Mouse (Mus musculus): Measurements from ENCODE around the gene Drap1. TPM values are rescaled to one million over a fixed set of nuclear protein-coding genes. Genes with fewer than 3 reads are reported as not detected.

The Drap1 gene
- polyA plus RNA-seq (2014; fragmentation: Nextera tagmentation; extraction: Ambion mirVana): 182 and 211 TPM in 2 replicates

GRCm38 (mm10) chr19:5424782-5425741 is at the start of gene Drap1, which contains the start of gene AI837181:
Gene Drap1 (minus strand): TSS chr19:5424979.
Gene AI837181 (plus strand): TSS chr19:5425144.
- DNase-seq (ENCODE audit: low spot score) (peak; percentile 97), ATAC-seq (ENCODE audit: low FRiP score) (peak; percentile 89)
- peaks cover 17% of the 10 kb centered on the region for H3K4me1 ChIP-seq (replicated peaks; ENCODE audit: control insufficient read depth, insufficient read depth, low read length)
- H3K4me3 ChIP-seq (ENCODE audit: low read depth, low read length): peak within 1 kb of the TSS; percentile 85
- H3K36me3 ChIP-seq (ENCODE audit: control insufficient read depth, insufficient read depth, low read length): peaks cover 5% of the 10 kb centered on the region; the same call in 1 of the 2 replicates
- no peaks in the 10 kb centered on the region for H3K27me3 ChIP-seq (ENCODE audit: control insufficient read depth, insufficient read depth, low read length)
- H3K9ac ChIP-seq (ENCODE audit: low read depth, low read length): peak within 1 kb of the TSS; percentile 87
- H3K27ac ChIP-seq (ENCODE audit: low read depth, low read length): peak within 1 kb of the TSS; percentile 86
- WGBS: under 1% methylated on average over 51 of the region's 87 CpGs
- H3K9me3 ChIP-seq (ENCODE audit: control insufficient read depth, low read length): no peaks in the 10 kb centered on the region
- peak within 1 kb of the TSS; percentile 85 for H3K4me2 ChIP-seq (replicated peaks; ENCODE audit: low read depth, low read length)

- no peaks in the 10 kb centered on the region for H3K36me3 ChIP-seq (ENCODE audit: control insufficient read depth, insufficient read depth, low read length)
- peak within 1 kb of the TSS; percentile 63 for H3K4me3 ChIP-seq (ENCODE audit: low read depth, low read length)
- H3K4me1 ChIP-seq (replicated peaks; ENCODE audit: control insufficient read depth, insufficient read depth, low read length): peaks cover 7% of the 10 kb centered on the region
- H3K9me3 ChIP-seq (ENCODE audit: control insufficient read depth, low read length): no peaks in the 10 kb centered on the region
- peak; percentile 79 for DNase-seq (ENCODE audit: low spot score)
- WGBS: 2% methylated on average over 22 of the region's 22 CpGs
- no peaks in the 10 kb centered on the region for H3K27me3 ChIP-seq (ENCODE audit: control insufficient read depth, insufficient read depth, low read length)
- peak; percentile 71 for ATAC-seq (ENCODE audit: low FRiP score)
- peak within 1 kb of the TSS; percentile 86 for H3K9ac ChIP-seq (ENCODE audit: low read depth, low read length)
- H3K27ac ChIP-seq (ENCODE audit: low read depth, low read length): peak within 1 kb of the TSS; percentile 54; the same call in 1 of the 2 replicates
- peak within 1 kb of the TSS; percentile 99 for H3K4me2 ChIP-seq (replicated peaks; ENCODE audit: low read depth, low read length)
Observed at GRCm38 (mm10) chr19:5473720-5474119, 48.9 kb upstream of the Drap1 start, which contains the start of gene Efemp2. Gene Efemp2 (plus strand): TSS chr19:5473954.

GRCm38 (mm10) chr19:5472857-5473256 is 48.1 kb upstream of the Drap1 start:
- 76% methylated on average over 3 of the region's 3 CpGs for WGBS
- ATAC-seq (ENCODE audit: low FRiP score) (no peak), DNase-seq (ENCODE audit: low spot score) (no peak)
- Histone ChIP-seq H3K9me3 (ENCODE audit: control insufficient read depth, low read length) (no peaks in the 10 kb centered on the region), H3K9ac (ENCODE audit: low read depth, low read length) (no peak overlapping the region), H3K4me3 (ENCODE audit: low read depth, low read length) (no peak overlapping the region), H3K36me3 (ENCODE audit: control insufficient read depth, insufficient read depth, low read length) (no peaks in the 10 kb centered on the region), H3K27ac (ENCODE audit: low read depth, low read length) (no peak overlapping the region), H3K4me2 (replicated peaks; ENCODE audit: low read depth, low read length) (no peak overlapping the region), H3K27me3 (ENCODE audit: control insufficient read depth, insufficient read depth, low read length) (no peaks in the 10 kb centered on the region), H3K4me1 (replicated peaks; ENCODE audit: control insufficient read depth, insufficient read depth, low read length) (peaks cover 7% of the 10 kb centered on the region)

- DNase-seq (ENCODE audit: low spot score) (no peak), ATAC-seq (ENCODE audit: low FRiP score) (no peak)
- Histone ChIP-seq H3K9me3 (ENCODE audit: control insufficient read depth, low read length) (no peaks in the 10 kb centered on the region), H3K4me3 (ENCODE audit: low read depth, low read length) (no peak overlapping the region), H3K9ac (ENCODE audit: low read depth, low read length) (no peak overlapping the region), H3K27me3 (ENCODE audit: control insufficient read depth, insufficient read depth, low read length) (no peaks in the 10 kb centered on the region), H3K4me2 (replicated peaks; ENCODE audit: low read depth, low read length) (no peak overlapping the region), H3K27ac (ENCODE audit: low read depth, low read length) (no peak overlapping the region), H3K36me3 (ENCODE audit: control insufficient read depth, insufficient read depth, low read length) (no peaks in the 10 kb centered on the region), H3K4me1 (replicated peaks; ENCODE audit: control insufficient read depth, insufficient read depth, low read length) (peaks cover 7% of the 10 kb centered on the region)
- 40% methylated on average over 4 of the region's 5 CpGs for WGBS
Observed at GRCm38 (mm10) chr19:5471846-5472245, 47.1 kb upstream of the Drap1 start.

DNA sequence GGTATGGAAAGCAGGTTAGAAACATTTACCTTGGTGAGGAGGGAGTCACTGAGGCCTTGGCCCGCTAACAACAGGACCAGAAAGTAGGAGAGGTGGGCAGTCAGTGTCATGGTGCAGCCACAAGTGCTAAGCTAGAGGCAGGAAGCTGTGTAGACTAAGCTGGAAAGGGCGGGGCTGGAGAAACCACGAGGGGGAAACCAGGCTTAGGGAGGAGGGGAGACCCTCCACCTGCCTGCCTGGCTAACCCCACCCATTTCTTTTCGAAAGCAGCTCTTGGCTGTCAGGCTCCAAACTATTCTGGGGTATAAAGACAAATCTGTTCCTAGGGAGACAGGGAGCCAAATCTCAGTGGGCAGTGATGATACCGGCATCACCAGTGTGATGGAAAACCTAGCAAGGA is 43.6 kb upstream of the Drap1 start, which contains the start of gene Ctsw:
Gene Ctsw, minus strand, starts transcription at position 134 of the 400 bp plus-strand sequence.
- Histone ChIP-seq H3K27ac (ENCODE audit: low read depth, low read length) (no peak within 1 kb of the TSS), H3K9ac (ENCODE audit: low read depth, low read length) (no peak within 1 kb of the TSS), H3K9me3 (ENCODE audit: control insufficient read depth, low read length) (no peaks in the 10 kb centered on the region), H3K4me2 (replicated peaks; ENCODE audit: low read depth, low read length) (no peak within 1 kb of the TSS), H3K36me3 (ENCODE audit: control insufficient read depth, insufficient read depth, low read length) (no peaks in the 10 kb centered on the region), H3K4me3 (ENCODE audit: low read depth, low read length) (no peak within 1 kb of the TSS), H3K27me3 (ENCODE audit: control insufficient read depth, insufficient read depth, low read length) (no peaks in the 10 kb centered on the region), H3K4me1 (replicated peaks; ENCODE audit: control insufficient read depth, insufficient read depth, low read length) (peaks cover 4% of the 10 kb centered on the region; the same call in 1 of the 2 replicates)
- ATAC-seq (ENCODE audit: low FRiP score): no peak
- DNase-seq (ENCODE audit: low spot score): no peak
- WGBS: 72% methylated on average over 5 of the region's 5 CpGs

DNA sequence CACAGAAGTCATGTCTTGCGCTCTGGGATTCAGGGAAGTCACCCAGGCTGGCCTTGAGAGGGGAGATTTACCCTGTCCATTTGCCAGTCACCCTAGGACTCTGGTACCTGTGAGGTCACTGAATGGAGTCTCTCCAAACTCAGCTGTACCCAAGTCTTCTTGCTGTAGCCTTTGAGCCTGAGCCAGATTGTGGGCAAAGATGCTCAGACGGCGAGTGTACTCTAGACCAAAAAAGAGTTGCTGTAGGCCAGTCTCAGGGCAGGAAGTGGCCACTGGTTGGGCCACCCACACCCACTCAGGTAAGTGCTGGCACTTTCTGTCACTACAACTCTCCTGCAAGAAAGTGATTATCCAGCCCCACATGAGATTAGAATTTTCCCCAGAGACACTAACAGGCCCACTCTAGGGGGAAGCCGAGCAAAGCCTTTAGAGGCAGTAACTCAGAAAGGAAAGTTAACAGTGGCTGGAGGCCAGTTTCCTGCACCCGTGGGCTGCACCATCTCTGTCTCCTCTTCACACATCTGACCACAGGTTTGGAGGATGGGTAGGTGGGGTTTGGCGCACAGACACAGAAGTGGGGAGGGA is 42.2 kb upstream of the Drap1 start:
- WGBS: 93% methylated on average over 6 of the region's 6 CpGs
- no peak overlapping the region for H3K27ac ChIP-seq (ENCODE audit: low read depth, low read length)
- ATAC-seq (ENCODE audit: low FRiP score) (no peak), DNase-seq (ENCODE audit: low spot score) (no peak)
- no peak overlapping the region for H3K9ac ChIP-seq (ENCODE audit: low read depth, low read length)
- H3K36me3 ChIP-seq (ENCODE audit: control insufficient read depth, insufficient read depth, low read length): no peaks in the 10 kb centered on the region
- peaks cover 4% of the 10 kb centered on the region; the same call in 1 of the 2 replicates for H3K4me1 ChIP-seq (replicated peaks; ENCODE audit: control insufficient read depth, insufficient read depth, low read length)
- no peak overlapping the region for H3K4me3 ChIP-seq (ENCODE audit: low read depth, low read length)
- no peak overlapping the region for H3K4me2 ChIP-seq (replicated peaks; ENCODE audit: low read depth, low read length)
- no peaks in the 10 kb centered on the region for H3K27me3 ChIP-seq (ENCODE audit: control insufficient read depth, insufficient read depth, low read length)
- no peaks in the 10 kb centered on the region for H3K9me3 ChIP-seq (ENCODE audit: control insufficient read depth, low read length)

- ATAC-seq (ENCODE audit: low FRiP score): no peak
- H3K27ac ChIP-seq (ENCODE audit: low read depth, low read length): no peak overlapping the region
- no peak overlapping the region for H3K4me3 ChIP-seq (ENCODE audit: low read depth, low read length)
- H3K27me3 ChIP-seq (ENCODE audit: control insufficient read depth, insufficient read depth, low read length): no peaks in the 10 kb centered on the region
- no peak for DNase-seq (ENCODE audit: low spot score)
- H3K4me2 ChIP-seq (replicated peaks; ENCODE audit: low read depth, low read length): no peak overlapping the region
- peaks cover 9% of the 10 kb centered on the region; the same call in 1 of the 2 replicates for H3K4me1 ChIP-seq (replicated peaks; ENCODE audit: control insufficient read depth, insufficient read depth, low read length)
- no peaks in the 10 kb centered on the region for H3K36me3 ChIP-seq (ENCODE audit: control insufficient read depth, insufficient read depth, low read length)
- no peaks in the 10 kb centered on the region for H3K9me3 ChIP-seq (ENCODE audit: control insufficient read depth, low read length)
- H3K9ac ChIP-seq (ENCODE audit: low read depth, low read length): no peak overlapping the region
- 94% methylated on average over 8 of the region's 8 CpGs for WGBS
Observed at GRCm38 (mm10) chr19:5465037-5465436, 40.3 kb upstream of the Drap1 start.

DNA sequence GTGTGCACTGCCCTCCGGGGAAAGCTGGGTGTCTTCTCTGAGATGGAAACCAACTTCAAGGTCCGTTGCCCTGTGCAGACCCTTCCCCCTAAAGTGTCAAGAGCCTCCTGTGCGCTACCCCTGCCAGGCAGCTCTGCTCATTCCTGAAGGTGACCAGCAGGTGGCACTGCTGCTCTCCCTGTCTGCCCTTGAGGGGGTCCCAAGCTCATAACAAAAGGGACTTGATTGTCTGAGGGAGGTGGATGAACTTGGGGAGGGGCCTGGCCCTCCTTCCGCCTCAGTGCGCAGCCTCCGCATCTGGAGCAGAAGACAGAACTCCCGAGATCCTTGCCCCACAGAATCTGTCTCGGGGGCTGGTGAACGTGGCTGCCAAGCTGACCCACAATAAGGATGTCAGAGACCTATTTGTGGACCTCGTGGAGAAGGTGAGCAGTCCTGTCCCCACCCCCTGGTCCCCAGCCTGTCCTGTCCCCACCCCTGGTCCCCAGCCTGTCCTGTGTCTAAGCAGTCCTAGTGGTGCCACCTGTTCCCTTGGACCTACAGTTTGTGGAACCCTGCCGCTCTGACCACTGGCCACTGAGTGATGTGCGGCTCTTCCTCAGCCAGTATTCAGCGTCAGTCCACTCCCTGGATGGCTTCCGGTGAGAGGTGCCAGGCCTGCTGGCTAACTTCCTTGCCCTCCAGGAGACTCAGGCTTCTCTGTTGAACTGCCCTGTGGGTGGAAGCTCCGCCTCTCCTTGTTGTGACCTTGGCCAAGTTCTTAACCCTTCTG is 39.2 kb upstream of the Drap1 start:
- no peaks in the 10 kb centered on the region for H3K36me3 ChIP-seq (ENCODE audit: control insufficient read depth, insufficient read depth, low read length)
- DNase-seq (ENCODE audit: low spot score) (peak; percentile 87), ATAC-seq (ENCODE audit: low FRiP score) (peak; percentile 65)
- 53% methylated on average over 15 of the region's 15 CpGs for WGBS
- peak overlapping the region; percentile 4; the same call in 1 of the 2 replicates for H3K9ac ChIP-seq (ENCODE audit: low read depth, low read length)
- H3K27ac ChIP-seq (ENCODE audit: low read depth, low read length): peak overlapping the region; percentile 49; the same call in 1 of the 2 replicates
- no peaks in the 10 kb centered on the region for H3K9me3 ChIP-seq (ENCODE audit: control insufficient read depth, low read length)
- H3K27me3 ChIP-seq (ENCODE audit: control insufficient read depth, insufficient read depth, low read length): no peaks in the 10 kb centered on the region
- peaks cover 9% of the 10 kb centered on the region; the same call in 1 of the 2 replicates for H3K4me1 ChIP-seq (replicated peaks; ENCODE audit: control insufficient read depth, insufficient read depth, low read length)
- H3K4me2 ChIP-seq (replicated peaks; ENCODE audit: low read depth, low read length): peak overlapping the region; percentile 11
- H3K4me3 ChIP-seq (ENCODE audit: low read depth, low read length): peak overlapping the region; percentile 2
